Mouse (Mus musculus) spleen, adult 2 months (tissue): ENCODE measurements at regions not wholly inside any gene's neighbourhood (a gene's known extent, or its start where the extent isn't known, plus 50 kb on each side); places are given as distances from the start of the nearest gene placed in this dataset.

ENCODE experiments used
- DNase-seq, 2 experiments: peaks; one replicate each; pipeline versions ENCODE4 v3.0.0 to v3.0.0-alpha.2; 2012 to 2021; ENCODE audit warnings: low spot score in 2 of 2, low read depth in 1 of 2
- H3K27ac ChIP-seq: fragments of 200-500 bp; 2 replicates; pipeline ENCODE4 v1.5.1; 2012; ENCODE audit warnings: low read length, inconsistent platforms; ENCODE audit not compliant: insufficient read depth
- H3K27me3 ChIP-seq: fragments of 200-500 bp; 2 replicates; pipeline ENCODE4 v1.6.1; 2012; ENCODE audit warnings: mild to moderate bottlenecking, moderate library complexity, low read length, inconsistent platforms; ENCODE audit not compliant: control insufficient read depth, insufficient read depth
- H3K36me3 ChIP-seq: fragments of 200-500 bp; 2 replicates; pipeline ENCODE4 v1.6.1; 2012; ENCODE audit warnings: mild to moderate bottlenecking, low read length, inconsistent platforms; ENCODE audit not compliant: control insufficient read depth, insufficient read depth
- H3K4me1 ChIP-seq: fragments of 200-500 bp; 2 replicates; pipeline ENCODE4 v1.6.1; 2011; ENCODE audit warnings: inconsistent platforms; ENCODE audit not compliant: control insufficient read depth, insufficient read depth, insufficient read length
- H3K4me3 ChIP-seq: fragments of 200-500 bp; 2 replicates; pipeline ENCODE4 v1.5.1; 2011; ENCODE audit warnings: mild to moderate bottlenecking, inconsistent platforms; ENCODE audit not compliant: insufficient read depth, insufficient read length; ENCODE audit errors: extremely low read depth
- CTCF ChIP-seq: fragments of 200-500 bp; IDR thresholded peaks from 2 replicates; pipeline ENCODE4 v1.5.1; 2011; ENCODE audit warnings: mild to moderate bottlenecking, inconsistent platforms; ENCODE audit not compliant: insufficient read depth, insufficient read length, insufficient replicate concordance; ENCODE audit errors: extremely low read depth
- POLR2A ChIP-seq: fragments of 200-500 bp; IDR thresholded peaks from 2 replicates; pipeline ENCODE4 v1.6.1; 2011; ENCODE audit warnings: low read depth, low read length, inconsistent platforms
- WGBS: fragments of 180-500 bp; shearing (Covaris S2); methylation state at CpG from one replicate; pipeline ENCODE4 v1.1.7; 2018; 5-methylcytosine and 5-hydroxymethylcytosine counted together

DNA sequence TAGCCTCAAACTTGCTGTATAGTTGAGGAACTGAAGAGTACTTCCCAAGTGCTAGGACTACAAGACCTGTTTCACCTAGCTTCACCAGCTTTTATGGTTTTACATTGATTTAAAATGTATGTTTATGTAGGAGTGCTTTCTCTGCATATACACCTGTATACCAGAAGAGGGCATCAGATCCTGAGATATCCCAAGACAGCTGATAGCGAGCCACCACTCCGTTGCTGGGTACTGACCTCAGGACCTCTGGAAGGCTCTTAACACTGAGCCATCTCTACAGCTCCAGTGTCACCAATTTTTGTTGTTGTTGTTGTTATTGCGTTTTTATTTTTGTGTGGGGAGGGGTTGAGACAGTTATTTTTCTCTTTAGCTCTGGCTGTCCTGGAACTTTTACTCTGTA is 55.9 kb upstream of the Ddx3x start:
- Histone ChIP-seq H3K27me3 (no peaks in the 10 kb centered on the region), H3K36me3 (no peaks in the 10 kb centered on the region), H3K4me3 (no peak overlapping the region), H3K27ac (no peak overlapping the region), H3K4me1 (no peaks in the 10 kb centered on the region)
- peak; percentile 30; the same call in 1 of the 2 replicates for TF ChIP-seq CTCF
- no peak for TF ChIP-seq POLR2A
- 11% methylated on average over 3 of the region's 3 CpGs for WGBS
- DNase-seq = no peak

DNA sequence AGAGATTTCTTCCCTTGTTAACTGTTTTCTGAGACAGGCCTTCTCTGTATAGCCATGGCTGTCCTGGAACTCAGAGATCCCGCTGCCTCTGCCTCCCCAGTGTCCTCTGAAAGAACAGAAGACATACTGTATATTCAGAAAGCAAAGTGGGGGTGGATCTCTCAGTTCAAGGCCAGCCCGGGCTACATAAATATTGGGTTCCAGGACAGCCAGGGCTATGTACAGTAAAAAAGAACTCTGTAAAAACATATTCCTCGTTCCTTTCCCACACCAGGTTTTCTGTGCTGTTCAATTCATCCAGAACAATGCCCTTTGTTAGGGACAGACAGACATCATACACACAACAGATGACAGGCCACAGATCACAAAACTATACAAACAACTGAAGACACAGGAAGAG is 54.3 kb upstream of the Ddx3x start:
- whole genome bisulfite sequencing = 72% methylated on average over 3 of the region's 3 CpGs

DNA sequence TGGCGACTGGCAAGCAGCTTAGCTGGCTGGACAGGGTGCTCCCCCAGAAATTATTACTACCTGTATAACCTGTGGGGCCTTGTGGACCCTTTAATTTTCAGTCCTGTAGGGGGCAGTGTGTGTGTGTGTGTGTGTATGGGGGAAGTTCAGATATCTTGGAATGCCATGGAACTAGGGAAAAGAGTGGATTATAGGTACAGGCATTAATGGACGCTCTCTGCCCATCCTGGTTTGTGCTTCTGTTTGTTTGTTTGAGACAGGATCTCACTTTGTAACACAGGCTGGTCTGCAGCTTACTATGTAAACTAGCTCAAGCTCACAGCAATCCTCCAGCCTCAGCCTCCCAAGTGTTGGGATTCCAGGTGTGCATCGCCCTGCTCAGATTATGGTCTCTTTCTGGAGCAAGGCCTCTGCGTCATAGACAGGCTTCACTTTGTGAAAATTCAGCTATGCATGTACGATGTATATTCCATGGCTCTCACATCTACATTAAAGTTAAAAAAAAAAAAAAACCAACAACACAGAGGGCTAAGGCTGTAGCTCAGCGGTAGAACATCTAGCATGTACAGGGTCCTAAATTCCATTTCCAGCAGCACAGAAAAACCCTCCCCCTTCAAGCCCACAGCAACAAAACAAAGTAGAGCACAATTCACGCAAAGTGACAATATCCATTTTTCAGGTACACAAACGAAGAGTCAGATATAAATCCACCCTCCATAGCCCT is 50.7 kb upstream of the Ddx3x start:
- 28% methylated on average over 8 of the region's 8 CpGs for WGBS
- Histone ChIP-seq H3K27ac (peak overlapping the region; percentile 83), H3K27me3 (no peaks in the 10 kb centered on the region), H3K4me3 (peak overlapping the region; percentile 67), H3K36me3 (no peaks in the 10 kb centered on the region), H3K4me1 (no peaks in the 10 kb centered on the region; the same call in 1 of the 2 replicates)
- DNase-seq = peak in 1 of 2 experiments; percentile 33
- peak; percentile 9; the same call in 1 of the 2 replicates for TF ChIP-seq CTCF
- no peak for TF ChIP-seq POLR2A

More for the DNA sequence above, 54.3 kb upstream of the Ddx3x start:
- Histone ChIP-seq H3K36me3 (no peaks in the 10 kb centered on the region), H3K4me1 (no peaks in the 10 kb centered on the region; the same call in 1 of the 2 replicates), H3K27ac (no peak overlapping the region), H3K4me3 (no peak overlapping the region), H3K27me3 (no peaks in the 10 kb centered on the region)
- DNase-seq = no peak
- TF ChIP-seq CTCF (no peak), POLR2A (no peak)

DNA sequence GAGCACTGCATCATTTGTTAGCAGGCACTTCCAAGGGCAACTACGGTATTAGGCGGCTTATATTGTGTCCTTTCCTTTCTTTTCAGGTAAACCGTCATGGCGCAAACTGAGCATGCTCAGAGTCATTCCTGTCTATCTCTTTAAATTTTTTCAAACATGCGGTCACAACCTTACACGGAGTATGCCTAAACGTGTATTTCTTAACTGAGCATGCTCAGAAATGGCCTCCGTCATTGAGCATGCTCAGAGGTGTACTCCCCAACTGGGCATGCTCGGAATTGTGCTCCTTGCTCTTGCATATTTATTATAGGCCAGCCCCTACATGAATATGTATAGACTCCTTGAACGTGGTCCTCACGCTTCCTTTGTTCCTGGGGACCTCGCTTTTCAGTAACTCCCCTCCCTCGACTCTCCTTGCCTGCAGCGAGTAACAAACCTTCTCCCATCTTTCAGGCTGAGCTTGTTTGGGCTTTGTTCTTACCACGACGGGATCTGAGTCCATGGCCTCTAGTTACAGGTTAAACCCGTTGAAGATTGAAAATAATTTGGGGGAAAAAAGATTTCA is 50.1 kb upstream of the Ddx3x start:
- no peaks in the 10 kb centered on the region for H3K27me3 ChIP-seq
- peak overlapping the region; percentile 83 for H3K27ac ChIP-seq
- 20% methylated on average over 17 of the region's 17 CpGs for WGBS
- TF ChIP-seq CTCF (no peak), POLR2A (no peak)
- no peaks in the 10 kb centered on the region for H3K36me3 ChIP-seq
- H3K4me3 ChIP-seq = peak overlapping the region; percentile 67
- peak; percentile 72 to 86 for DNase-seq
- no peaks in the 10 kb centered on the region; the same call in 1 of the 2 replicates for H3K4me1 ChIP-seq
